Mouse (Mus musculus) small intestine, adult 2 months (tissue): ENCODE data around the gene Ror1. TPM values are rescaled to one million over a fixed set of nuclear protein-coding genes. Genes with fewer than 3 reads are reported as not detected.

Experiments used
- H3K27ac ChIP-seq: fragments of 200-500 bp; 2 replicates; pipeline ENCODE4 v1.5.1; 2012; ENCODE audit warnings: low read depth, low read length, control low read depth, inconsistent platforms; ENCODE audit not compliant: insufficient read depth
- H3K27me3 ChIP-seq: fragments of 200-500 bp; 2 replicates; pipeline ENCODE4 v1.6.1; 2012; ENCODE audit warnings: mild to moderate bottlenecking, moderate library complexity, low read length, inconsistent platforms; ENCODE audit not compliant: control insufficient read depth, insufficient read depth
- H3K36me3 ChIP-seq: fragments of 200-500 bp; 2 replicates; pipeline ENCODE4 v1.6.1; 2012; ENCODE audit warnings: mild to moderate bottlenecking, low read length, control low read depth, inconsistent platforms; ENCODE audit not compliant: control insufficient read depth, insufficient read depth
- H3K4me1 ChIP-seq: fragments of 200-500 bp; 2 replicates; pipeline ENCODE4 v1.6.1; 2012; ENCODE audit warnings: low read length, inconsistent platforms, mixed read lengths; ENCODE audit not compliant: control insufficient read depth, insufficient read depth, insufficient read length
- H3K4me3 ChIP-seq: fragments of 200-500 bp; 2 replicates; pipeline ENCODE4 v1.5.1; 2012; ENCODE audit warnings: low read depth, mild to moderate bottlenecking, control low read depth, inconsistent platforms, low read length, moderate library complexity
- CTCF ChIP-seq: fragments of 200-500 bp; IDR thresholded peaks from 2 replicates; pipeline ENCODE4 v1.5.1; 2012; ENCODE audit warnings: low read depth, mild to moderate bottlenecking, control low read depth, inconsistent platforms, low read length, moderate library complexity, mixed read lengths; ENCODE audit not compliant: insufficient replicate concordance, insufficient read length; ENCODE audit errors: extremely low read depth
- POLR2A ChIP-seq: fragments of 200-500 bp; IDR thresholded peaks from 2 replicates; pipeline ENCODE4 v1.6.1; 2012; ENCODE audit warnings: low read depth, mild to moderate bottlenecking, control low read depth, inconsistent platforms, low read length, moderate library complexity
- WGBS: fragments of 180-500 bp; shearing (Covaris S2); methylation state at CpG from one replicate; pipeline ENCODE4 v1.1.7; 2018; 5-methylcytosine and 5-hydroxymethylcytosine counted together
- polyA plus RNA-seq: library from polyadenylated mRNA; depleted of rRNA; stranded (reverse); fragments of >200 nt; gene quantifications from 2 replicates; pipeline ENCODE4 v1.2.3, GENCODE M21; 2012

Ror1 gene
- polyA plus RNA-seq, 1 experiment, result 0.43 TPM

DNA sequence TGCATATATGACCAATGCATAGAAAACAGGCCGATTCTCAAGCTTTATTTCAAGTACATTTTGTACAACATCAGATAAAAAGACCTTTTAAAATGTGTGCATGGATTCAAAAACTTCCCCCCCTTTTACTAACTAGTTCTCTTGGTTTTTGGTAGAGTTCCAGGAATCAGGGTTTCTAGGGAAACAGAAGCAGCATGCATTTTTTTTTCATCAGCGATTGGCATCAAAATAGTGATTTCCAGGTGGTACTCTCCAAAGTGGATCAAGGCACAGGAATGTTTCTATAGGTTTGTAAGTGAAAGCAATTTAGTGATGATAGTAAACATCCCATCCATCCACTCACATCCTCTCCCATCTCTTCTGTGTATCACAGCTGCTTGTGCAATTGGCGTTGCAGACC is 98.5 kb downstream of the Ror1 start:
- Histone ChIP-seq H3K27me3 (no peaks in the 10 kb centered on the region), H3K36me3 (no peaks in the 10 kb centered on the region), H3K27ac (no peak overlapping the region), H3K4me3 (no peak overlapping the region), H3K4me1 (peaks cover 2% of the 10 kb centered on the region; the same call in 1 of the 2 replicates)
- TF ChIP-seq POLR2A (no peak), CTCF (no peak)
- 77% methylated on average over 3 of the region's 3 CpGs for WGBS

DNA sequence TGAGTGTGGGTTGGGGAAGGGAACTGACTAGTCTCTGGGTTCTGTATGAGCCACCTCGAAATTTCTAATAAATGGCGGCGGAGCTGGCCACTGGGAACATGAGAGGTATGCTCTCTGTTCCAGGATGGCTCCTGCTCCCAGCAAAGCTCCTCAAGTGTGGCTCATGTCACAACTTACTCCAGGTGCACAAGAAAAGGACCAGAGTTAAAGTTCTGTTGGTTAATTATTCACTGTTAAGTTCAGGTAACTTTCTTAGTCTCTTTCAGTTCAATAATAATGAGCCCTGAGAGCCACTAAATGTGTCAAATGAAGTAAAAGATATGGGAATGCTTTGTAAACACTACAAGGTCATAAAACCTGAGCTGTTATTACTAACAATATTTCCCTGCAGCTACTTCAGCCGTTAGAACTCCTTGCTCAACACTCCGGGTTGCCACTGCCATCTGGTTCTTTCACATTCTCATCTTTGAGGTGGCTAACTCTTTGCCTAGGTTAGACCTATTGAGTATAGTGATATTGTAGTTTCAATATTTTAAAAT is 100.7 kb downstream of the Ror1 start:
- TF ChIP-seq POLR2A (no peak), CTCF (no peak)
- WGBS, result 25% methylated on average over 5 of the region's 5 CpGs

DNA sequence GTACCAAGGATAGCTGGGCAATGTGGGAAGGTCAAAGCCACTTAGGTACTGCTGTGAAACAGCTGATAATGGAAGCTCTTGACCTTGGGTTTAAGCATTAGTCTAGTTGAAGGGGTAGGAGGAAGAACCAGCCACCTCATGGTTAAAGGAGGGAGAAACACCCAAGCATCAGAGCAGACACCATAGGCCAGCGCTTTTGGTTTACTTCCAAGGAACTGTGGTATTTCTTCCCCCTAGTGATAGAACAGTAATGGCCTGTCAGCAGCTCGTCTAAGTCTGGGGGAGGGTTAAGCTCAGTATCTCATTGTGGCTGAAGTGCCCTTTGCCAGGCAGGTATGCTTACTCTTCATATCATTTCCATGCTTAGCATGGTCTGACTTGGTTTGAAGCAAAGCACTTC is 102.7 kb downstream of the Ror1 start:
- no peak for TF ChIP-seq CTCF
- no peak for TF ChIP-seq POLR2A
- no peaks in the 10 kb centered on the region for H3K36me3 ChIP-seq
- 81% methylated on average over 2 of the region's 2 CpGs for WGBS
- peaks cover 2% of the 10 kb centered on the region; the same call in 1 of the 2 replicates for H3K4me1 ChIP-seq
- no peak overlapping the region for H3K27ac ChIP-seq
- H3K27me3 ChIP-seq, result no peaks in the 10 kb centered on the region
- no peak overlapping the region for H3K4me3 ChIP-seq

More for the DNA sequence above, 100.7 kb downstream of the Ror1 start:
- Histone ChIP-seq H3K4me1 (peaks cover 2% of the 10 kb centered on the region; the same call in 1 of the 2 replicates), H3K27ac (no peak overlapping the region), H3K36me3 (no peaks in the 10 kb centered on the region), H3K4me3 (no peak overlapping the region), H3K27me3 (no peaks in the 10 kb centered on the region)

DNA sequence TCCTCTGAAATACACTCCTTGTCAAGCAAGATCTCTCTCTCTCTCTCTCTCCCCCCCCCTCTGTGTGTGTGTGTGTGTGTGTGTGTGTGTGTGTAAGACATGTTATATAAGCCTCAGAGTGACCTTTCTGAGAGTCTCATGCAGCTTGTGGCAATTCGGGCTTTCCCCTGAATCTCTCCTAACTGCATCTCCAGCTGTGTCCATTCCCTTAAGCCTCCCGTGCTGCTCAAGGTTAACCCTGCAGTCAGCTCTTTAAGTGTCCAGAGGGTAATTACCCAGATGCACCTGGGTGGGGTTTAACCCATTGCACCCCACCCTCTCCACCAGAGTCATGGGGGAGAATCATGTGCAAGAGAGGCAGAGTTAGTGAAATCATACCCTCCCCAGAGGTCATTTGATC is 105.7 kb downstream of the Ror1 start:
- no peak for TF ChIP-seq CTCF
- TF ChIP-seq POLR2A, result no peak
- H3K4me3 ChIP-seq, result no peak overlapping the region
- no peak overlapping the region for H3K27ac ChIP-seq
- H3K36me3 ChIP-seq, result no peaks in the 10 kb centered on the region
- WGBS, result 47% methylated on average over 2 of the region's 2 CpGs
- no peaks in the 10 kb centered on the region for H3K27me3 ChIP-seq
- H3K4me1 ChIP-seq, result no peaks in the 10 kb centered on the region

DNA sequence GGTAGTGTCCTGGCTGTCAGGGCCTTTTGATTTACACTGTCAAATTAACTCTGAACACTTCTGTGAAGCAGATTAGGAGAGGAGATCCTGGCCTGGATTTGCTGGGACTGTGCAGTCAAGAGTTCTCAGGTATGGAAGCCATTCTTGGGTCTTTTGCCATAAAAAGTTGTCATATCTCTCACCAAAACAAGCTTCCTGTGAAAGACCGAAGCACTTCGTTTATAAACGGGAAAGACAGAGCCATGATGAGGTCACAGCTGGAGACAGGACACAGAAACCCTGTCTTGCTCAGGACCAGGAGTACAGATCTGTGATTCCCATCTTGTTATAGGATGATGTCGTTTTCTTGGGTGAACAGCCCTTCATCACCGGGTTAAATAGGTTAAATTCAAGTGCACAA is 107.5 kb downstream of the Ror1 start:
- H3K4me1 ChIP-seq, result no peaks in the 10 kb centered on the region
- no peaks in the 10 kb centered on the region for H3K36me3 ChIP-seq
- 59% methylated on average over 5 of the region's 5 CpGs for WGBS
- H3K4me3 ChIP-seq, result no peak overlapping the region
- H3K27ac ChIP-seq, result no peak overlapping the region
- no peaks in the 10 kb centered on the region for H3K27me3 ChIP-seq
- TF ChIP-seq POLR2A (no peak), CTCF (no peak)

DNA sequence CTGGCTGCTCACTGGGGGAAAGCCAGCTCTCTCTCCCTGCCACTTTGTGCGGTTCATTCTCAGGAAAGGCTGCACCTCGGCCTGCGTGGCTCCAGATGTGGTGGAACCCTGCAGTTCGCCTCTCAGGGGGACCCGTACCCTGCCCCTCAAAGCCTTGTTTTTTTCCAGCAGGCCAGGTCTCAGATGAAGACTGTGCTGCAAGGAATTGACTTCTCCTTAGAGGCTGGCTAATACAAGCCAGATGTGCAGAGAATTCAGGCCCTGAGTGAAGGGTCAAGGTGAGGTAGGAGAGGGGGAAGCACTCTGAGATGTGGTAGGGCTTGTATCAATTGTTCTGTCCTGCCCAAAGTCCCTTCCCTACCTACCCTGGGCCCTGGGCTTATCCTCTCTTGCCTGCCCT is 108.1 kb downstream of the Ror1 start:
- Histone ChIP-seq H3K4me3 (no peak overlapping the region), H3K4me1 (no peaks in the 10 kb centered on the region), H3K27me3 (no peaks in the 10 kb centered on the region), H3K36me3 (no peaks in the 10 kb centered on the region), H3K27ac (no peak overlapping the region)
- no peak for TF ChIP-seq POLR2A
- TF ChIP-seq CTCF, result no peak
- WGBS, result 85% methylated on average over 5 of the region's 5 CpGs

DNA sequence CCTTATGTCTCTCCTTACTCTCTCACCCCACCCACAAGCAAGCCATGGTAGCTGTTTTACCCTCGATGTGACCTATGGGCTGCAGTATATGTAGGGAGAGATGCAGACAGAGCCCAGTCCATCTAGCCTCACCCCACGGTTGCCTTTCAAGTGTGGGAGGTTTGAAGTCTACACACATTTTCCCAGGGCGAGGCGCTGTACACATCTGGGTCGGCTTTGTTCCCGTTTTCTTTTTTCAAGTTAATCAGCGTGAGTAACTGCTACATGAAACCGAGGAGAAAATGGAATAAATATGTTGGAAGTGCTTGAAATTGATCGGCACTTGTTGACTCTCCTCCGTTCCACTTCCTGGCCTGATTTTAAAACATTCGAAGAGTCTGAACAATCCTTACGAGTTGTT is 108.8 kb downstream of the Ror1 start:
- H3K4me3 ChIP-seq, result no peak overlapping the region
- no peaks in the 10 kb centered on the region for H3K4me1 ChIP-seq
- WGBS, result 45% methylated on average over 12 of the region's 12 CpGs
- no peaks in the 10 kb centered on the region for H3K36me3 ChIP-seq
- H3K27ac ChIP-seq, result no peak overlapping the region
- TF ChIP-seq POLR2A (no peak), CTCF (no peak)
- no peaks in the 10 kb centered on the region for H3K27me3 ChIP-seq
